Mouse (Mus musculus) testis, postnatal 14 days (tissue): ENCODE results near the gene Xrcc5.

Experiments used
- DNase-seq: peaks from one replicate; pipeline ENCODE4 v3.0.0; 2021; ENCODE audit warnings: low spot score

Gene Xrcc5

GRCm38 (mm10) chr1:72316409-72316808 lies 9.2 kb downstream of the Xrcc5 start:
- no peak for DNase-seq

GRCm38 (mm10) chr1:72316901-72317300 lies 9.7 kb downstream of the Xrcc5 start:
- DNase-seq: no peak

- no peak for DNase-seq
Measured at GRCm38 (mm10) chr1:72320759-72321158, 13.5 kb downstream of the Xrcc5 start.

- DNase-seq: no peak
Measured at GRCm38 (mm10) chr1:72323248-72323647, 16.0 kb downstream of the Xrcc5 start.

- no peak for DNase-seq
Measured at GRCm38 (mm10) chr1:72326162-72326821, 19.1 kb downstream of the Xrcc5 start.

GRCm38 (mm10) chr1:72334807-72335206 lies 27.6 kb downstream of the Xrcc5 start:
- no peak for DNase-seq

GRCm38 (mm10) chr1:72336780-72337179 lies 29.6 kb downstream of the Xrcc5 start:
- DNase-seq: no peak

- no peak for DNase-seq
Measured at GRCm38 (mm10) chr1:72338341-72338740, 31.1 kb downstream of the Xrcc5 start.

GRCm38 (mm10) chr1:72347873-72348272 lies 40.7 kb downstream of the Xrcc5 start:
- DNase-seq: no peak

- DNase-seq: no peak
Measured at GRCm38 (mm10) chr1:72354856-72355255, 47.6 kb downstream of the Xrcc5 start.

- no peak for DNase-seq
Measured at GRCm38 (mm10) chr1:72358216-72358615, 51.0 kb downstream of the Xrcc5 start.

GRCm38 (mm10) chr1:72359462-72359861 lies 52.2 kb downstream of the Xrcc5 start:
- no peak for DNase-seq

- DNase-seq: no peak
Measured at GRCm38 (mm10) chr1:72360809-72361208, 53.6 kb downstream of the Xrcc5 start.

- DNase-seq: no peak
Measured at GRCm38 (mm10) chr1:72364661-72365060, 57.4 kb downstream of the Xrcc5 start.

- no peak for DNase-seq
Measured at GRCm38 (mm10) chr1:72372512-72372911, 65.3 kb downstream of the Xrcc5 start.

GRCm38 (mm10) chr1:72372913-72373312 lies 65.7 kb downstream of the Xrcc5 start:
- no peak for DNase-seq

- no peak for DNase-seq
Measured at GRCm38 (mm10) chr1:72373648-72374047, 66.4 kb downstream of the Xrcc5 start.

GRCm38 (mm10) chr1:72374049-72374448 lies 66.8 kb downstream of the Xrcc5 start:
- no peak for DNase-seq

- DNase-seq: no peak
Measured at GRCm38 (mm10) chr1:72378151-72378550, 70.9 kb downstream of the Xrcc5 start.

GRCm38 (mm10) chr1:72379752-72380353 lies 72.6 kb downstream of the Xrcc5 start:
- no peak for DNase-seq

- DNase-seq: no peak
Measured at GRCm38 (mm10) chr1:72380544-72380943, 73.3 kb downstream of the Xrcc5 start.

- DNase-seq: no peak
Measured at GRCm38 (mm10) chr1:72383056-72383455, 75.8 kb downstream of the Xrcc5 start.

- no peak for DNase-seq
Measured at GRCm38 (mm10) chr1:72383651-72384050, 76.4 kb downstream of the Xrcc5 start.

- no peak for DNase-seq
Measured at GRCm38 (mm10) chr1:72390420-72390819, 83.2 kb downstream of the Xrcc5 start.
